Mouse (Mus musculus) urinary bladder, adult 2 months (tissue): ENCODE results near the gene Med13l. TPM values are rescaled to one million over a fixed set of nuclear protein-coding genes. Genes with fewer than 3 reads are reported as not detected.

Experiments used
- DNase-seq: peaks from one replicate; pipeline ENCODE4 v3.0.0; 2022; ENCODE audit warnings: low spot score
- polyA plus RNA-seq: library from polyadenylated mRNA; depleted of rRNA; stranded (reverse); fragments of >200 nt; gene quantifications from 2 replicates; pipeline ENCODE4 v1.2.3, GENCODE M21; 2012

Gene Med13l
- polyA plus RNA-seq, 1 experiment = 9.9 TPM

DNA sequence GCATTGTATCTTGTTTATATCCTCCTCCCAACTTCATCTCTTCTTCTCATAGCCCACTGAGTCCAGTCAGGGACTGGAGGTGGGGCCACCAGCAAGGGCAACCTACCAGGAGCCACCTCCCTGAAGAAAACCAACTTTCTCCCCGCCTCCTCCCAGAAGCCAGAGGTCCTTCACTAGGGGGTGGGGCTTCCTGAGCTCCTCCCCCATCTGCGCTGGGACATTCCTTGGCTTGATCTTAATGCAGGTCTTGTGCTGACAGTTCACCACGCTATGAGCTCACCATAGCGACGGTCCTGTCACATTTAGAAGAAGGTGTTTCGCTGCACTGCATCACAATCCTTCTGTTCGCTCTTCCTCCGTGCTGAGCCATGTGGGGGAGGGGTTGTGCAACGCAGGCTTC is 229.3 kb downstream of the Med13l start:
- DNase-seq = no peak

DNA sequence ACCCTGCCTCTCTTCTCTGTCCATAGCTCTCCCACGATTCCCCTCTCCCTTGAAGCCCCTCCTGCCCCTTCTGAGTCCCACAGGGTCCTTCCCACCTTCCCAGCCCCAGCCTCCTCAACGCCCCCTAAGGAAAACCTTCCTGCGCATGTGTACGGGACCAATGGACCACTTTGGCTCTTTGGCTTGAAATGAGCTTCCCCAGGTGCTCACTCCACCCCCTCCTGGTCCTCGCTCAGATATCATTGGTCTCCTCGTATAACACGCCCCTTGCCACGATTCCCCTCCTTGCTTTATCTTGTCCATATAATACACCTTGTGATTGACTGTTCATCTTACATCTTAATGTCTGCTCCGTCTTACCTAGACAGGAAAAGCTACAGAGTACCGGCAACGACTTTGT is 237.3 kb downstream of the Med13l start:
- DNase-seq = no peak

DNA sequence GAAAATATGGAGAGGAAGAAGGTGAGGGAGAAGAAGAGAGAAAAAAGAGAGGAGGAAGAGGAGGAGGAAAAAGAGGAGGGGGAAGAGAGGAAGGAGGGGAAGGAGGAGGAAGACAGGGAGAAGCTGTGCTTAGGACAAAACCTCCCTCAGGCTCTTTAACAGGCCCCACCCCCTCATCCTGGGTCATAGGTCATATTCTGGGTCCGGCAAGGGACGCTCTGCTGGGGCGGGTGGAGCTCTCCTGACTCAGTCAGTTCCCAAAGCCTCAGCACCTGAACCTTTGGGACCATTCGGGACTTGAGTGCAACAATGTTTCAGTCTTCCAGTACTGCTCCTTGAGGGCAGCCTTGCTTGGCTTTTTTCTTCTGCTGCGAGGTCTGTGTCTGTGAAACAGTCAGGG is 241.1 kb downstream of the Med13l start:
- no peak for DNase-seq

DNA sequence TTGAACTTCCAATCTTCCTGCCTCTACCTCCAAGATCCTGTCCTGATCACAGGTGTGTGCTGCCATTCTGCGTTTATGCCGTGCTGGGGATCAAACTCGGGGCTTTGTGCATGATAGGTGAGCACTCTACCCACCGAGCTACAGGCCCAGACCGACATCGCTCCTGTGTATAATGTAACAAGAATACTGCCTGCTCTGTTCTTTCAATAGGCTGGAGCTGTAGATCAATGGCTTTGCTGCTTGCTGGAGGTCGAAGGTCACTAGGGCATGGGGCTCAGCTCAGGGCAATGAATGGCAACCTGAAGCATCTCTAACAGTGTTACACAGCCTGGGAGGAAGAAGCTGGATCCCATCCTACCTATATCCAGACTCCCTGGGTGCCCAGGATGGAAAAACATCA is 241.6 kb downstream of the Med13l start:
- DNase-seq = no peak

DNA sequence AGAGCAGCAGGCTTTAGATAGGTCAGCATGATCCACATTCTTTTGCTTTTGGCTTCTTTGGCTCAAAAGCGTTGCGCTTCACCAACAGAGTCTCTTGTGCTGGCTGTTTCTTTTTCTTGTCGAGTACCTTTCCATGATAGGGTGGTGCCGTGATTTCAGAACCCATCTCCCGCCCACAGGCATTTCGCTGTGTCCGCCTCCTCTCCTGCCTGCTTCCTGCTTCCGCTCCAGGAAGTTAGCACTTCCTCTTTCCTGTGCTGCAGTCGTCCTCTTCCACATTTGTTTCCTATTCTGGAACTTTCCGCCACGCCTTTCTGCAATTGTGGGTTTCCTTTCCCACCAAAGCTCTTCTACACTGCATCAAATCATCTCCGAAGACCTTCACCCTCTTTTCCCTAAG is 248.5 kb downstream of the Med13l start:
- DNase-seq = no peak

DNA sequence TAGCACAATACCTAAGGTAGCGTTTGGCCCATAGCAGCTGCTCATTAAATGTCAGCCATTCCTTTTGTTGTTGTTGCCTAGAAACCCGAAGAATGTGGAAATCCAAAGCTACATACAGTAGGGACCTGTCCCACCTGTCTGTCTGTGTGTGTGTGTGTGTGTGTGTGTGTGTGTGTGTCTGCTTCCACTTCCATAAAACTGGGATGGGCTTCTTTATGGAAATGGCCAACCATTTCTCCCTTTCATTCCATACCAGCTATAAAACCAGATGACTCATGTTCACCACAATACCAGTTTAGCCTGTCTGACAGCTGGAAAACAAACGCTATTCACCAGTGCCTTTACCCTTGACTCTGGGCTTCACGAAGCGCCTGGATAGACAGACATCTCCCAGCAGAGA is 249.1 kb downstream of the Med13l start:
- DNase-seq = no peak

DNA sequence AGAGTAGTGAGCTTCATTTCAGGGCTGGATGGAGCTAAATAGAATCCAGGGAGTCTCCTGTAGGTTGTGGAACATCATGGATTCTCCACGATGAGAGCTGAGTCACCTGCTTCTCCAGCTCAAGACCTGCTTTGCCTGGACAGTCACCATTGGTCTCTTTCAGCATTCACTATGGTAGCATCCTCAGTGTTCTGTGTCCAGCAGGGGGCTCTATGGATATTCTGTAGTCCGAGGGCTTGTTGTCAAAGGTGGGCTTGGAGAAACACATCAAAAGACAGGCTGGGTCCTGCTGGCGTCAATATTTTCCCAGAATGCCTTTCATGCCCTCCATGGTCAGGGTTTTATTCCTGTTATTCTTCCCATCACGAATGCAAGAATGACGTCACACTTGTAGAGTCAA is 251.2 kb downstream of the Med13l start:
- no peak for DNase-seq

DNA sequence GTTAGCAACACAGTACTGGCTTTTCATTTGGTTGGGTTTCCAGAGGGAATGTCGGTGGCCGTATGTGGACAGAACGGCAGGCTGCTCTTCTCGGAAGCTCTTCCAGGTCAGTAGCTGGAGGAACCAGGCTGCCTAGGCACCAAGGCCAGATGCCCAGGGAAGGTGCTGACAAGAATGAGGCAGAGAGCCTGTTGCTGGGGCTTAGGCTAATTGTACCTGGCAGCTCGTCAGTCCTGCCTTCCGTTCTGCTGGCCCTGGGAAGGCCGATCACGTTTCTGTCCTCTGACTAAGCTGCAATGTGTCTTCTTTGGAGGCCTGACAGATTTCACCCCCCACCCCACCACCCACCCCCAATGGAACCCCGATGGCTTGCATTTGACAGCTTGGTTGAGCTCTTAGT is 251.9 kb downstream of the Med13l start:
- no peak for DNase-seq

DNA sequence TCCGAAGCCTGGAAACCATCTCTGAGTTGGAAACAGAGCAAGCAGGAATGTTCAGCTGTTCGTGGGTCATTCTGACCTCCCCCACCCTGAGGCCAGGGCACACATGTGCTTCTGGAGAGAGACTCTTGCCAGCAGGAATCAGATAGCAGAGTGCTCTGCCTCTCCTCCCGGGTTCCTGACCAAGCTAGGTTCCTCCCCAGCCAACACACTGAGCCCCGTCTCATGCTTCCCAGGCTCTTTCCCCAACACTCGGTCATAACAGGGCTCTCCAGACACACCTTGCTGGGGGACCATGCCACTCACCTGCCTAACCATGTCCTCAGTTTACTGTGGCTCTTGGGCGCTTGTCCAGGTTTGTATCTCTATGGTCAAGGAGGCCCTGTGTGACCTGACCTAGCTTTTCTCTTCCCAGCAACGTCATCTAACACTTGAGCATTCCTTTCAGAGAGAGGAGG is 252.5 kb downstream of the Med13l start:
- DNase-seq = no peak

DNA sequence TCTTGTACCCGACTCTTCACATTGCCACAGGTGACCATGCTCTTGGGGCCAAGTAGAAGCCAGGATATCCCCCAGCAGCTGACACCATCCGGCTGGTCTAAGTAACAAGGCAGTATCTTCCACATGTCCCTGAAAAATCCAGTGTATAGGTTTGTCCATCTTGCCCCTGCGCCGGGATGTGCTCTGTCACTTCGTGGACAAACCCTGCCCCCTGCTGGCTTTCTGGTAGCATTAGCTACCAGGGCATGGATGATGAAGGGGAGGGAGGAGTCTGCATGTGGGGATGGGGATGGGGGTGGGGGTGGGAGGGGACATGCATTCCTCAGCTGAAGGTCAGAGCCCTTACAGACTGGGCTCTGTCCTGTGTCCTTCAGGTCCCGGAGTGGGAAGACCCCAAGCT is 253.6 kb downstream of the Med13l start:
- DNase-seq = no peak
